Mouse (Mus musculus): Measurements from ENCODE around the gene Sctr. TPM values are rescaled to one million over a fixed set of nuclear protein-coding genes. Genes with fewer than 3 reads are reported as not detected.

Gene Sctr
- polyA plus RNA-seq, 1 experiment from 2014 or later = not detected

DNA sequence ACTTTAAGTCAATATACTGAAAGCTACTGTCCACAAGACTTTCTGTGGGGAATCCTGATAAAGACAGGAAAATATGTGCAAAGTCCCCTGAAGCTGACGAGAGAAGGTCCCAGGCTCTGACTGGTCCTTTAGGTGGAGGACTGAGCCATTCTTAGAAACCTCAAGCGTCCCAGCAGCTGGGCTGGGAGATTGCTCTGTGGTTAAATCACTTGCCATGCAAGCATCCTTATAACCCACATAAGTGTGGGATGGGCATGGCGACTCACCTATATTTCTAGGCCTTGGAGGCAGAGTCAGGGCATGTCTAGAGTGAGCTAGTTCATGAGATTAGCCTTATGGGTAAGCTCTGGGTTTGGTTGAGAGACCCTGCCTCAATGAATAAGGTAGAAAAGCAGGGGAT lies 59.9 kb downstream of the Sctr start:
- WGBS = 85% methylated on average over 3 of the region's 3 CpGs
- no peak for ATAC-seq (ENCODE audit: insufficient number of reproducible peaks, low FRiP score, low TSS enrichment, low read depth)
- no peak overlapping the region for H3K27ac ChIP-seq (replicated peaks; ENCODE audit: low read depth, low read length)

DNA sequence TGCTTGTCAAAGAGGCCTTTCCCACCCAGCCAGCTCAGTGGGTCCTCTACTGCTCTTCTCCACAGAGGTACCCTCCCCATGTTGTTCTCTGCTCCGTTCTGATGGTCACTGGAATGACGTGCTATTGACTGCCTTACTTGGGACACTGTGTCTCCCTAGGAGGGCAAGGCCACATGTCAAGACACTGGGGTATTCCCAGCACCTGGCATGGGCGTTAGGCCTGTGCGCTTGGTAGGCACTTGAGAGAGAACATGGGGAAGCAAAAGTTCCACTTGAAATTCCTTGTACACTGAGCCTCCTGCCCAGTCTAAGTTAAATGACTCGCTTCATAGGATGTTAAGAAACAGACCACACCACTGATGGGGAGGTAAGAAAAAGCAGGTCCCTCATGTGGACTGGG lies 62.4 kb downstream of the Sctr start:
- Histone ChIP-seq H3K36me3 (ENCODE audit: control insufficient read depth, insufficient read depth, low read length) (no peaks in the 10 kb centered on the region), H3K4me2 (ENCODE audit: low read depth, severe bottlenecking) (no peak overlapping the region), H3K27me3 (ENCODE audit: control insufficient read depth, insufficient read depth, low read length) (peaks cover 2% of the 10 kb centered on the region; the same call in 1 of the 2 replicates), H3K9me3 (ENCODE audit: control insufficient read depth, low read length) (no peaks in the 10 kb centered on the region), H3K27ac (replicated peaks; ENCODE audit: low read depth, low read length) (no peak overlapping the region), H3K4me1 (ENCODE audit: control insufficient read depth, insufficient read depth, low read length) (0 out of 2 replicates have a peak, but pooled peaks cover 3% of the 10 kb centered on the region), H3K4me3 (ENCODE audit: low read depth, low read length) (no peak overlapping the region), H3K9ac (ENCODE audit: low read length) (no peak overlapping the region)
- 76% methylated on average over 5 of the region's 5 CpGs for WGBS
- DNase-seq (ENCODE audit: low spot score) = no peak
- ATAC-seq (ENCODE audit: insufficient number of reproducible peaks, low FRiP score, low TSS enrichment, low read depth) = no peak

More for the DNA sequence above, 59.9 kb downstream of the Sctr start:
- Histone ChIP-seq H3K36me3 (ENCODE audit: control insufficient read depth, insufficient read depth, low read length) (no peaks in the 10 kb centered on the region), H3K4me1 (ENCODE audit: control insufficient read depth, insufficient read depth, low read length) (no peaks in the 10 kb centered on the region), H3K4me2 (ENCODE audit: low read depth, severe bottlenecking) (no peak overlapping the region), H3K27me3 (ENCODE audit: control insufficient read depth, insufficient read depth, low read length) (no peaks in the 10 kb centered on the region), H3K4me3 (ENCODE audit: low read depth, low read length) (no peak overlapping the region), H3K9ac (ENCODE audit: low read length) (no peak overlapping the region), H3K9me3 (ENCODE audit: control insufficient read depth, low read length) (no peaks in the 10 kb centered on the region)
- DNase-seq (ENCODE audit: low spot score) = no peak

DNA sequence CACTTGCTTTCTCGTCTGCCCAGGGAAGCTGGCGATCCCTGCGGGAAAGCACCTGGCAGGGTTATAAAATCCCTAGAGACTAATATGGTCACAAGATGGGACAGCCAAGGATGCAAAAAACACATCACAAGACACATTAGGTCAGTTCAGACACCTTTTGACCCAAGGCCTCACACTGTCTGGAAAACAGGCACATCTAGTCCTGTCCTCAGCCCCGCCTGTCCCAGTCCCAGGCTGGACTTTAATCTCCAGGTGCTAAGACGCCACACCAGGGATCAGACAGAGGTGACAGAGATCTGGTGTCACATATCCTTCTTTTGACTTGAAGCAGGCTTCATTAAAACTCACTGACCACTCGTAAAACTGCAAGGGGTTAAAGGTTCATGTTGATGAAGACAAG lies 63.5 kb downstream of the Sctr start:
- Histone ChIP-seq H3K36me3 (ENCODE audit: control insufficient read depth, insufficient read depth, low read length) (no peaks in the 10 kb centered on the region), H3K4me3 (ENCODE audit: low read depth, low read length) (no peak overlapping the region), H3K4me1 (ENCODE audit: control insufficient read depth, insufficient read depth, low read length) (0 out of 2 replicates have a peak, but pooled peaks cover 5% of the 10 kb centered on the region), H3K27me3 (ENCODE audit: control insufficient read depth, insufficient read depth, low read length) (peaks cover 2% of the 10 kb centered on the region; the same call in 1 of the 2 replicates), H3K4me2 (ENCODE audit: low read depth, severe bottlenecking) (no peak overlapping the region), H3K9ac (ENCODE audit: low read length) (no peak overlapping the region), H3K9me3 (ENCODE audit: control insufficient read depth, low read length) (no peaks in the 10 kb centered on the region), H3K27ac (replicated peaks; ENCODE audit: low read depth, low read length) (no peak overlapping the region)
- DNase-seq (ENCODE audit: low spot score) (no peak), ATAC-seq (ENCODE audit: insufficient number of reproducible peaks, low FRiP score, low TSS enrichment, low read depth) (no peak)
- 10% methylated on average over 6 of the region's 6 CpGs for WGBS

DNA sequence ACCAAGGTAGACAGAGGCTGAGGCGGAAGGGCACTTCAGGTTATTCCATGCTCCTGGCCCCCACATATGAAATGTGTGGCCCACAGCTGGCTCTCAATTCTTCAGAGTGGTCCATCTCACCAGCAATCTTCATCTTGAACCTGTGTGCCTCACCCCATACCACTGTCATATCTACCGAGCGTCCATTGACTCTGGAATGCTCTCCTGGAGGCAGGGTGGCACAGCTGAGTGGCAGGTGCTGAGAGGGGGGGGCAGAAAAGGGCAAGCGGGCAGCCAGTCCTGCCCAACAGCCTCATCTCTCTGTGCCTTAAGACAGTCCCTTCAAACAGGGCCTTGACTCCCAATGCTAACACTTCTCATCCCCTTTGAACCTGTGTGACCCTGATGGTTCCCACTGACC lies 64.4 kb downstream of the Sctr start:
- Histone ChIP-seq H3K4me1 (ENCODE audit: control insufficient read depth, insufficient read depth, low read length) (0 out of 2 replicates have a peak, but pooled peaks cover 5% of the 10 kb centered on the region), H3K36me3 (ENCODE audit: control insufficient read depth, insufficient read depth, low read length) (no peaks in the 10 kb centered on the region), H3K27me3 (ENCODE audit: control insufficient read depth, insufficient read depth, low read length) (peaks cover 2% of the 10 kb centered on the region; the same call in 1 of the 2 replicates), H3K27ac (replicated peaks; ENCODE audit: low read depth, low read length) (no peak overlapping the region), H3K9ac (ENCODE audit: low read length) (no peak overlapping the region), H3K9me3 (ENCODE audit: control insufficient read depth, low read length) (no peaks in the 10 kb centered on the region), H3K4me2 (ENCODE audit: low read depth, severe bottlenecking) (no peak overlapping the region), H3K4me3 (ENCODE audit: low read depth, low read length) (no peak overlapping the region)
- DNase-seq (ENCODE audit: low spot score) (no peak), ATAC-seq (ENCODE audit: insufficient number of reproducible peaks, low FRiP score, low TSS enrichment, low read depth) (no peak)
- 87% methylated on average over 4 of the region's 4 CpGs for WGBS

DNA sequence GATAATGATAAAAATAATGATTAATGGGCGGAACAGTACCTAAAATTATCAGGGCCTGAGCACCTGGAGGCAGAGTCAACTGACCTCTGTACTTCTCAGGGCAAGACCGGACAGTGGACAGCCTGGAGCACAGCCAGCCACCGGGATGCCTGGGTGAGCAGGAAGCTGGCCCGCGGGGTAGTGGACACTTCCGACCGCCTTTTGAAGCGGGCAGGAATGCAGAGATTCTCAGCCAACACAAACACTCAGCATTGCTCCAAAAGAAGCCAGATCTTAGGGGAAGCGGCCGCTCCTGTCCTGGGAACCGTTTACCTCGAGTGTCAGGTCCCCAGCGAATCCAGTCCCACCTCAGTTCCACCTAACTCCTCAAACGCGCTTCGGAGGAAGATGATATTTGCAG lies 66.2 kb downstream of the Sctr start:
- ATAC-seq (ENCODE audit: insufficient number of reproducible peaks, low FRiP score, low TSS enrichment, low read depth) = no peak
- H3K36me3 ChIP-seq (ENCODE audit: control insufficient read depth, insufficient read depth, low read length) = no peaks in the 10 kb centered on the region
- H3K27ac ChIP-seq (replicated peaks; ENCODE audit: low read depth, low read length) = no peak overlapping the region
- peak overlapping the region; percentile 71 for H3K4me2 ChIP-seq (ENCODE audit: low read depth, severe bottlenecking)
- 12% methylated on average over 16 of the region's 16 CpGs for WGBS
- 0 out of 2 replicates have a peak, but pooled peaks cover 5% of the 10 kb centered on the region for H3K4me1 ChIP-seq (ENCODE audit: control insufficient read depth, insufficient read depth, low read length)
- H3K27me3 ChIP-seq (ENCODE audit: control insufficient read depth, insufficient read depth, low read length) = peaks cover 2% of the 10 kb centered on the region; the same call in 1 of the 2 replicates
- peak overlapping the region; percentile 25; the same call in 1 of the 2 replicates for H3K4me3 ChIP-seq (ENCODE audit: low read depth, low read length)
- no peak overlapping the region for H3K9ac ChIP-seq (ENCODE audit: low read length)
- no peaks in the 10 kb centered on the region for H3K9me3 ChIP-seq (ENCODE audit: control insufficient read depth, low read length)
- no peak for DNase-seq (ENCODE audit: low spot score)

DNA sequence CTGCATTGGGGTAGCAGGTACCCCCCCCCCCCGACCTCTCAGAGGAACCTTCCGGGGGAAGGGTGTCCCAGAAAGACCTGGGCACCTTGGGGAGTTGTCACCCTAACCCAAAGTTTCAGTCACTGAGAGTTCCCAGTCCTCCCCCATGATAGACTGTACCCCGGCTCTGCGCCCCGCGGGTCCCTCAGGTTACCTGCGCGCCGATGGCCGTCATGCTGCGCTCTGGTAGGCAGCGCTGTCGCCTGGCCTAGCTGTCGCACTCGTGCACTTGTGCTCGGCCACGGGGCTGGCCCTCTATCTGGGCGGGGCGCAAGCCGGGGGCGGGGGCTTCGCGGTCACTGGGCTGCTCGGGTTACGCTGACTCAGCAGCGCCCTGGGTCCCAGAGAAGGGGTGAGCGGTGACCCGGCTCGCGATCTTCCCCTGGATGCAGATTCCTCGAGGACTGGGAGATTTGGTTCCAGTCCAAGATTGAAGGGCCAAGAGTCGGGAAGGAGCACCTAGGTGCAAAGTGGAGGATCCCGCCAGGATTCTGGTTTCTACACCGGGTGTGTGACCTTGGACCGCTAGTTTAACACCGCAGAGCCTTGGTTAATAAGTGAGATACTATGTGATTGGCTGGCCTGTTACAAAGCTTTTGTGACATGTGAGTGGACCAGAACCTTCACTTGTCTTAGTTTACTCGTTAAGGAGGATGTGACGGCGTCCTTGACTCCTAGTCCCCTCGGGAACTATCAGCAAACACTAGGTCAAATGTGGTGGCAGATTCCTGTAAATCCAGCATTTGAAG lies 67.0 kb downstream of the Sctr start, which contains the start of gene Tmem37:
TSS of gene Tmem37 (minus strand) at position 556 of the 788 bp plus-strand sequence.
- peak; percentile 83 for ATAC-seq (ENCODE audit: insufficient number of reproducible peaks, low FRiP score, low TSS enrichment, low read depth)
- Histone ChIP-seq H3K9ac (ENCODE audit: low read length) (0 out of 2 replicates have a peak within 1 kb of the TSS, but pooled peaks have one; percentile 37), H3K4me1 (ENCODE audit: control insufficient read depth, insufficient read depth, low read length) (0 out of 2 replicates have a peak, but pooled peaks cover 5% of the 10 kb centered on the region), H3K4me2 (ENCODE audit: low read depth, severe bottlenecking) (peak within 1 kb of the TSS; percentile 71), H3K9me3 (ENCODE audit: control insufficient read depth, low read length) (no peaks in the 10 kb centered on the region), H3K36me3 (ENCODE audit: control insufficient read depth, insufficient read depth, low read length) (no peaks in the 10 kb centered on the region), H3K4me3 (ENCODE audit: low read depth, low read length) (peak within 1 kb of the TSS; percentile 25), H3K27me3 (ENCODE audit: control insufficient read depth, insufficient read depth, low read length) (peaks cover 2% of the 10 kb centered on the region; the same call in 1 of the 2 replicates), H3K27ac (replicated peaks; ENCODE audit: low read depth, low read length) (no peak within 1 kb of the TSS)
- peak; percentile 86 for DNase-seq (ENCODE audit: low spot score)
- 2% methylated on average over 40 of the region's 40 CpGs for WGBS

DNA sequence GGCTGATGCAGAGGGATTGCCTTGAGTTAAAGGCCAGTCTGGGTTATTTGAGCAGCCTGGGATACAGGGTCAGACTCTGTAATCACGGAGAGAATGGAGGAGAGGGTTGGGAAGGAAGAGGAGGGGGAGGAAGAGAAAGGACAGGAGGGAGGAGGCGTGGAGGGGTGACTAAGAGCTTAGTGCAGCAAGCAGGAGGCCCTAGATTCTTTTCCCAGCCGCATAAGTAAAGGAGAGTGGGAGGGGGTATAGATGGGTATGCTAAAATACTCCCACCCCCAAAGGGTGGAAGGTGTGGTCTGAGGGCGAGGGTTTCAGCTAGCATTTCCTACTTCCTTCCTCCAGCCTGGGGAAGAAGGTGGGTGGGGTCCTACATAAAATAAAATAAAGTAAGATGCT lies 67.6 kb downstream of the Sctr start:
- Histone ChIP-seq H3K4me2 (ENCODE audit: low read depth, severe bottlenecking) (peak overlapping the region; percentile 71), H3K9ac (ENCODE audit: low read length) (no peak overlapping the region), H3K9me3 (ENCODE audit: control insufficient read depth, low read length) (no peaks in the 10 kb centered on the region), H3K27ac (replicated peaks; ENCODE audit: low read depth, low read length) (no peak overlapping the region), H3K4me1 (ENCODE audit: control insufficient read depth, insufficient read depth, low read length) (0 out of 2 replicates have a peak, but pooled peaks cover 5% of the 10 kb centered on the region), H3K27me3 (ENCODE audit: control insufficient read depth, insufficient read depth, low read length) (peaks cover 2% of the 10 kb centered on the region; the same call in 1 of the 2 replicates), H3K36me3 (ENCODE audit: control insufficient read depth, insufficient read depth, low read length) (no peaks in the 10 kb centered on the region), H3K4me3 (ENCODE audit: low read depth, low read length) (no peak overlapping the region)
- no peak for DNase-seq (ENCODE audit: low spot score)
- 27% methylated on average over 4 of the region's 4 CpGs for WGBS
- no peak for ATAC-seq (ENCODE audit: insufficient number of reproducible peaks, low FRiP score, low TSS enrichment, low read depth)

DNA sequence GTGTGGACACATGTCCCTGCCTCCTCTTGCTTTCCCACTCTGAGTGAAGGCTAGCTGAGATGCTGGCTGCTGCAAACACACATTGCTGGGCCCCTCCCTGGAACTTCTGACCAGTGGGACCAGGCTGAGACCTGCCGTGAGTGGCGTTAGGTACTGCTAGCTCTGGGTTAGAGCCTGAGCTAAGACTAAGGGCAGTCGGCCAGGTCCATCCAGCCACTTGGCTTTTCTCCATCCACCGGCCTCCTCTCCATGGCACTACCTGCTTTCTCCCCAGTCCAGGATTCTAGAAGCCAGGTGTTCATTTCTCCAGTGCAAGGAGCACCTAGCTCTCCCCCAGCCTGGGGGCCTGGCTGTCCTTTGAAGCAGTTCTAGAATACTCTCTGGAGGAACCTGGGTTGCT lies 68.2 kb downstream of the Sctr start:
- H3K36me3 ChIP-seq (ENCODE audit: control insufficient read depth, insufficient read depth, low read length) = no peaks in the 10 kb centered on the region
- WGBS = 73% methylated on average over 4 of the region's 4 CpGs
- H3K4me1 ChIP-seq (ENCODE audit: control insufficient read depth, insufficient read depth, low read length) = 0 out of 2 replicates have a peak, but pooled peaks cover 5% of the 10 kb centered on the region
- H3K27ac ChIP-seq (replicated peaks; ENCODE audit: low read depth, low read length) = no peak overlapping the region
- peaks cover 2% of the 10 kb centered on the region; the same call in 1 of the 2 replicates for H3K27me3 ChIP-seq (ENCODE audit: control insufficient read depth, insufficient read depth, low read length)
- no peak overlapping the region for H3K4me3 ChIP-seq (ENCODE audit: low read depth, low read length)
- H3K9ac ChIP-seq (ENCODE audit: low read length) = no peak overlapping the region
- H3K4me2 ChIP-seq (ENCODE audit: low read depth, severe bottlenecking) = no peak overlapping the region
- H3K9me3 ChIP-seq (ENCODE audit: control insufficient read depth, low read length) = no peaks in the 10 kb centered on the region
- no peak for DNase-seq (ENCODE audit: low spot score)
- no peak for ATAC-seq (ENCODE audit: insufficient number of reproducible peaks, low FRiP score, low TSS enrichment, low read depth)

Measured in limb, embryonic 11.5 days (tissue).